Mouse (Mus musculus) retina, adult 2 months (tissue): ENCODE results near the gene Vmn1r200.
"Not testable (repeated sequence)": the region's sequence is repeated elsewhere in the genome, so short reads cannot be mapped to it uniquely, and the experiment has no call there.

ENCODE experiments used
- DNase-seq: peaks from one replicate; pipeline ENCODE4 v3.0.0-alpha.2; 2012; ENCODE audit warnings: low read depth, low spot score

The Vmn1r200 gene

GRCm38 (mm10) chr13:22390073-22390472, at the start of gene Vmn1r200:
Gene Vmn1r200, plus strand, starts transcription at chr13:22390373.
- DNase-seq, result no peak

GRCm38 (mm10) chr13:22350064-22350463, 40.1 kb upstream of the Vmn1r200 start, which contains the start of gene Vmn1r198:
Gene Vmn1r198, plus strand, starts transcription at chr13:22350364.
- DNase-seq, result no peak

GRCm38 (mm10) chr13:22350813-22351212, 39.4 kb upstream of the Vmn1r200 start:
- DNase-seq, result no peak

GRCm38 (mm10) chr13:22379518-22379917, 10.7 kb upstream of the Vmn1r200 start, which contains the start of gene Vmn1r199:
Gene Vmn1r199, plus strand, starts transcription at chr13:22379818.
- no peak for DNase-seq

GRCm38 (mm10) chr13:22381128-22381527, 9.0 kb upstream of the Vmn1r200 start:
- DNase-seq, result not testable (repeated sequence)

- DNase-seq, result no peak
Observed at GRCm38 (mm10) chr13:22383401-22383800, 6.8 kb upstream of the Vmn1r200 start.

GRCm38 (mm10) chr13:22387050-22387449, 3.1 kb upstream of the Vmn1r200 start:
- no peak for DNase-seq

GRCm38 (mm10) chr13:22402978-22403377, 12.8 kb downstream of the Vmn1r200 start:
- no peak for DNase-seq
